Mouse (Mus musculus) adrenal gland, postnatal 4 days (tissue): ENCODE measurements around the gene Sncb. TPM values are rescaled to one million over a fixed set of nuclear protein-coding genes. Genes with fewer than 3 reads are reported as not detected.

ENCODE experiments used
- DNase-seq, 2 experiments: peaks; one replicate each; pipeline ENCODE4 v3.0.0; 2021 to 2022; ENCODE audit warnings: low spot score in 2 of 2, mixed read lengths in 2 of 2
- total RNA-seq, 2 experiments: library from RNA; stranded (reverse); gene quantifications; 2 replicates each; pipeline ENCODE4 v1.2.3; 2021

The Sncb gene
- total RNA-seq, 2 experiments from 2014 or later, result 3.9 to 4.7 TPM

DNA sequence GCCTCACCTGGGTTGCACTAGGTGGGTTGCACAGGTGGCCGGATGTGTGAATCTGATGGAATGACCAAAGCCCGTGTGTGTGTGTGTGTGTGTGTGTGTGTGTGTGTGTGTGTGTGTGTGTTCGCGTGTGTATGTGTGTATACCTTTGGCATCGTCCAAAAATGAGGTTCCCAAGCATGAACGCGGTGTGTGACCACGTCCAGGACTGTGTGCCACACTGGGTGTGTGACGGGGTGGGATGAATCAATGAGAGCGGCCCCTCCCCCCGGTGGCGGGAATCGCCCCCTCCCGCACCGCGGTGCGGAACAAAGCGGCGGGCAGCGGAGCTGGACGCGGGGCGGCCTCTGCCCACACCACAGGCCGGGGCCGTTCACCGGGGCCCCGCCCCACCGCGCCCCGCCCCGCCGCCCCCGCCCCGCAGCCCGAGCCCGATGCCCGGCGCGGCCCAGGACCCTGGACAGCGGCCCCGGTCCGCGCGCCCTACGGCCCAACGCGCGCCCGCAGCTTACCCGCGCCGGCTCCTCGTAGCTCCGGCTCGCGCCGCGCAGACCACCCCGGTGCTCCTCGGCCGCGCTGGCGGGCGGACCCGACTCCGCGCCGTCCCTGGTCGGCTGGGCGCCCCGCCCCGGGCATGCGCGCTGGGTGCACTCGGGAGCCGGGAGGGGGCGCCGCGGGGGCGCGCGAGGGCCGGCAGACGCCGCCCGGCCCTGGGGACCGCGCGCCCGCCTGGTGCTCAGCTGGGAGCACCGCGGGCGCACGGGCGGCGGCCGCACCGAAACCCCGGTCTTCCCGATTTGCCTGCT lies 17.1 kb downstream of the Sncb start:
- no peak for DNase-seq

GRCm38 (mm10) chr13:54748721-54749060 lies 17.7 kb downstream of the Sncb start:
- no peak for DNase-seq

- no peak for DNase-seq
Measured at GRCm38 (mm10) chr13:54748190-54748589, 18.2 kb downstream of the Sncb start.

DNA sequence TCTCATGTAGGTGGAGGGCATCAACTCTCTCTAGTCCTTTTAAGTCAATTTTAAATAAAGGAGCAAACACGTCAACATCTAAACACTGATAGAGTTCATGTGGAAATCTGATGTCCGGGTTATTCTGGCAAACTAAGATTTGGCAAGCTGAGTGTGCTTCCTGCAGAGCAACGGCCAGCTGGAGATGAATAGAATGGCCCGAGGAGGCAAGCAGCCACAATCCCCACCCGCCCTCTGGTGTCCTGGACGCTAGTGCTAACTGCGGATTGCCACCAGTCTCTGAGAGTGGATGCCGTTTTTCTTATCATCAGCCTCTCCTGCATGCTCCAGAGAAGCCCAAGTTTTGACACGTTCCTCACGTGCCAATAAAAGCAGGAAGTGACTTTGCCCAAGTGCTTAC lies 19.5 kb downstream of the Sncb start:
- DNase-seq, result no peak

GRCm38 (mm10) chr13:54746110-54746509 lies 20.3 kb downstream of the Sncb start:
- DNase-seq, result no peak

GRCm38 (mm10) chr13:54738213-54738601 lies 28.2 kb downstream of the Sncb start:
- no peak for DNase-seq

GRCm38 (mm10) chr13:54737488-54738212 lies 28.7 kb downstream of the Sncb start:
- no peak for DNase-seq

DNA sequence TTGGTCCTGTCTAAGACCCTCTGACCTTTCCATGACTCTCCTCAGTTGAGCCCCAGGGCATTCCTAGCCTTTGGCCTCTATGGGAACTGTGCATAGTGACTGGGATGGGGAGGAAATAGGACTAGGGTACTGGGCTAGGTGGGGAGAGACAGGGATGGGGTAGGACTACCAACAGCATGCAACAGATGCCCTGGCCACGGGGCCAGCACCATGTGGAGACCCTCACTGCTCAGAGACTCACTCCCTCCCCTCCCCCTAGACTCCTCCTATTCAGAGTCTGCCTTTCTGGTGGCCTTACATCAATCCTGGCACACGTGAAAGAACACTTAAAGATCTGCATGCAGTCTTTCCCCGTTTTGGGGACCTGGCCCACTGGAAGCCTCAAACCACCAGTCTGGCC lies 29.5 kb downstream of the Sncb start:
- no peak for DNase-seq

DNA sequence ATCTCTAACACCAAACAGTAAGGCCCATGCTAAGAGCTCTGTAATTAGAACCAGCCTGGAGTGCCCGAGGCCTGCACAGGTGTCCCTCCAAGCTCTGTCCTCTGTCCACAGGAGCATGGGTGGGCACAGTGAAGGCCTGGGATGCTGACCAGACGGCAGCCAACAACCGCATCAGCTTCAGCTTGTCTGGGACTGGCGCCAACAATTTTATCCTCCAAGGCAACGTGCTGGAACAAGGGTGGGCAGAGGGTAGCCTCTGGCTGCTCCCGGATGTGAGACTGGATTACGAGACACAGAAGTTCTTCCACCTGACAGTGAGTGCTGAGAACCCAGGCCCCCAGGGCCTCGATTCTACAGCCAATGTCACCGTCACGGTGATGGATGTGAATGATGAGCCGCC lies 40.3 kb downstream of the Sncb start:
- DNase-seq, result no peak

GRCm38 (mm10) chr13:54723143-54723542 lies 43.3 kb downstream of the Sncb start:
- no peak for DNase-seq

GRCm38 (mm10) chr13:54716916-54717315 lies 49.5 kb downstream of the Sncb start:
- DNase-seq, result no peak

GRCm38 (mm10) chr13:54714996-54715395 lies 51.4 kb downstream of the Sncb start:
- DNase-seq, result no peak

DNA sequence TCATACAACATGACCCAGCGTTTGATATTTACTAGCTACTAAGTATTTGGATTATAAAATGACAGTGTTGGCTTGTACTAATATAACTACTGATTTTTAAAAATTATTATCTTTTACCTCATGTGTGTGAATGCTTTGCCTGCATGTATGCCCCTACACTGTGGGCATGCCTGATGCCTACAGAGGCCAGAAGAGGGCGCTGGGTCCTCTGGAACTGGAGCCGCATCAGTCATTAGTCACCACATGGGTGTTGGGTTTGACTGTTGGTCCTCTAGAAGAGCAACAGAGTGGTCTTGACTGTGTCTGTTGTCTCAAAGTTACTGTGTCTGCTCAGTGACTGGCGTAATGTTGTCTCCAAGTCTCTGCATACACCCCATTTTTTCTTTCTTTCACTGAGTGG lies 52.0 kb downstream of the Sncb start:
- DNase-seq, result no peak

DNA sequence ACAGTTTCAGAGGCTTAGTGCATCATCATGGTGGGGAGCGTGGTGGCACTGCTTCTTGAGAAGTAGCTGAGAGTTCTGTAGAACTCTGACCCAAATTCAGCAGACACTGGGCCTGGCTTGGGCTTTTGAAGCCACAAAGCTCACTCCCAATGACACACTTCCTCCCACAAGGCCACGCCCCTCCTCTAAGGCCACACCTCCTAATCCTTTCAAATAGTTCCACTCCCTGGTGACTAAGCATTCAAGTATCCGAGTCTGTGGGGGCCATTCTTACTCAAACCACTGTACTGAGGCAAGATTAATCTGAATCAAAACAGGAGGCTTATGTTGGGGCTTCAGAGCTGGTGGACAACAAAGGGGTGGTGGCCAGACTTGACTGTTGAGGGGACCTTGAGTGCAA lies 55.5 kb downstream of the Sncb start:
- no peak for DNase-seq

Other genes starting within 250 kb of the Sncb start
- 10 to 100 TPM; 78.0 to 89.7 TPM for gene 4833439L19Rik, start 201.2 kb downstream of the Sncb start, total RNA-seq
- 10 to 100 TPM; 43.9 to 44.2 TPM for gene Arl10, start 191.6 kb downstream of the Sncb start, total RNA-seq
- gene Nop16, start 176.5 kb downstream of the Sncb start, total RNA-seq, result 10 to 100 TPM; 40.0 to 41.7 TPM
- gene Higd2a, start 176.4 kb downstream of the Sncb start, total RNA-seq, result 100 to 1,000 TPM; 193 to 204 TPM
- gene Cltb, start 155.3 kb downstream of the Sncb start, total RNA-seq, result 10 to 100 TPM; 69.3 to 72.2 TPM
- 10 to 100 TPM; 74.5 to 81.4 TPM for gene Faf2, start 144.8 kb downstream of the Sncb start, total RNA-seq
- 100 to 1,000 TPM; 134 to 137 TPM for gene Rnf44, start 72.7 kb downstream of the Sncb start, total RNA-seq
- 1 to 10 TPM; 2.1 to 5.8 TPM for gene Cdhr2, start 65.1 kb downstream of the Sncb start, total RNA-seq
- 10 to 100 TPM; 10.4 to 10.5 TPM for gene Gprin1, start 16.7 kb downstream of the Sncb start, total RNA-seq
- gene Eif4e1b, start 17.4 kb upstream of the Sncb start, total RNA-seq, result not detected
- gene Tspan17, start 22.8 kb upstream of the Sncb start, total RNA-seq, result 10 to 100 TPM; 33.0 to 38.4 TPM
- gene Unc5a, start 182.8 kb upstream of the Sncb start, total RNA-seq, result 10 to 100 TPM; 12.0 to 13.8 TPM